Mouse (Mus musculus): ENCODE measurements around the gene Inhba.

DNA sequence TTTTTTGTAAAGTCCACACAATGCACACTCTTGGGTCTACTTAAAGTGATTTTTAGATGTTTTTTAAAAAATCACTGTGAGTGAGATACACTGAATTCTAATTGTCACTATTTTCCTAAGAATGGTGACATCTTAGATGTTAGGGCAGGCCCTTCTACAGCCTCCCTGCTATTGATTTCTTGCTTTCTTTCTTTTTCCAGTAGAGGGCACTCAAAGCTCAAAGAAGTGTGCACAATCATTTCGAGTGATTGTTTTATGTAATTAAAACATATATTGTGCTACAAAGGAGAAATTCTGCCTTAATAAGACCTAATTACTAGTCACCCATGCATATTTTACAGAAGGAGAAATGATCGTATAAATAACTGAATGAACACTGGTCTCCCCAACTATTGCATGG is 25.9 kb upstream of the Inhba start:
- TF ChIP-seq POLR2A (IDR thresholded peaks at IDR 0.05; ENCODE audit: extremely low read depth, insufficient read depth, low read length) (no peak), CTCF (IDR thresholded peaks at IDR 0.05; ENCODE audit: extremely low read depth, insufficient read depth, low read length) (no peak)
